Mouse (Mus musculus) c-Kit-negative CD71-positive TER-119-positive erythroid progenitor cells, embryonic 14.5 days (primary cell): Measurements from ENCODE around the gene Clns1a.

ENCODE experiments used
- DNase-seq: peaks from one replicate; pipeline ENCODE4 v3.0.0-alpha.2; 2013; ENCODE audit warnings: low read depth, low spot score

The Clns1a gene

GRCm38 (mm10) chr7:97696506-97697254, at the start of gene Clns1a:
Gene Clns1a (plus strand): TSS chr7:97696634.
- DNase-seq, result peak; percentile 75

DNA sequence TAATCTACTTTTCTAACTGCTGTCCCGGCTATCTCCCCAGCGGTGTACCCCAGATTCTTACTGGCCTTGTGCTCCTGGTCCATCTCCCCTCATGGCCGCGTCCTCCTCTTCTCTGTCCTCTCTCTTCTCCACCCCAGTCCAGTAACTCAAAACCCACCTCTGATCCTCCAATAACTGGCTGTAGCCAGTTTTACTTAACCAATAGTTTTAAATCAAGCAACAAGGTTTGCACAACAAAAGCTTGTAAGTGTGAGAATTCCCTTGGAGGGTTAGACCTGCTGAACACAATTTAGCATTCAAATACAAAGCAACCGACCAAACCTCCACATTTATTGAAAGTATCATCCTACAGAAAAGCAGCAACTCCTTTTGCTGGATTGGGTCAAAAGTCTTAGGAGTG, 48.8 kb upstream of the Clns1a start:
- no peak for DNase-seq

GRCm38 (mm10) chr7:97650729-97651128, 45.7 kb upstream of the Clns1a start:
- DNase-seq, result no peak

GRCm38 (mm10) chr7:97656144-97656543, 40.3 kb upstream of the Clns1a start:
- DNase-seq, result no peak

DNA sequence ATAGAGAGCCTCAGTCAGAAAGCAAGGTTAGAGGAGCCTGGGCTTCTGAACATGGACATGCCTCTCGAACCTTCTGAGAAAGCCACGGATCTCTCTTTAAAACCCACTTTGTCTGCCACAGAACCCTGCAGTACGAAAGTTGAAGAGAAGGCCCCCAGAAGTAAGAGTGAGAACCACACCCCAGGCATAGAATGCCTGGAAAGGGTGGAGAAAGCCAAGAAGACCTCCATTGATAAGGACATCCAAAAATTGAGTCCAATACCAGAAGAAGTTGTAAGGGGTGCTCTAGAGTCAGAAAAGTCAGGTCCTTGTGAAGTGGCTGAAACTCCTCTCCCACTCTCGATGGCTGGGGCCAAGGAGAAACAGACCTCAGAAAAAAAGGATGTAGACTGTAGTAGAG, 34.8 kb upstream of the Clns1a start:
- DNase-seq, result no peak

DNA sequence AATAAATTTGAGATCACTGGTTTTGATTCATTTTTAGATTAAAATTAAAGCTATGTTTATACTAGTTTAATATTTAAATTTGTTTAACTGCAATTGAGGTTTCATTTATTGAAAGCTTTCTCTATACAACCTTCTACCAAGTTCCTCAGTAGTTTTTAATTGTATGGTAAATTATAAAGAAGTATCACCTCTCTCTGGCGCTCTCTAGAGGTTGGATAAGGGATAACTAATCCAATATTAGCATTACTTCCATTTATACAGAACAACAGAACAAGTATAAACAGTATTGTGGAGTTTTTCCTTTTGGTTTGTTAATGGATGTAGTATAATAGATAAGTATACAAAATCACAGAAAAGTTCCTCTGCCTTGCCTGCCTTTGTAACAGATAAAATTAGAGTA, 17.2 kb upstream of the Clns1a start:
- DNase-seq, result no peak

- no peak for DNase-seq
These were observed 8.6 kb upstream of the Clns1a start for GRCm38 (mm10) chr7:97687831-97688230.

DNA sequence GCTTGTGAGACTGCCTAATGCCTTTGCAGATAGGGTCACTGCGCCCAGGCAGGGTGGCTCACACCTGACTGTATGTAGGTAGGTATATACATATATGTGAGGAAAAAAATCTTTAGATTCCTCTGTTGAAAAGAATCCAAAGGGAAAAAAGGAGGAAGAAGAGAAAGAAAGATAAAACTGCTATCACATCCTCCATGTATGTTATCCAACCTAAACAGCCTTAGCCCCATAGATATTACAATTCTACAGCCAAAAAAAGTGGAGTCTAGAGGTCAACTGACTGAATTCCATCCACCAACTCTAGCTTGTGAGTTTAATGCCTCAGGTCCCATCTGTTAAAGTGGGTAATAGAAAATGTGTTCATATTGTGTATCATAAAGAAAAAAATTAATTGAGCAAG, 993 bp upstream of the Clns1a start:
- no peak for DNase-seq

DNA sequence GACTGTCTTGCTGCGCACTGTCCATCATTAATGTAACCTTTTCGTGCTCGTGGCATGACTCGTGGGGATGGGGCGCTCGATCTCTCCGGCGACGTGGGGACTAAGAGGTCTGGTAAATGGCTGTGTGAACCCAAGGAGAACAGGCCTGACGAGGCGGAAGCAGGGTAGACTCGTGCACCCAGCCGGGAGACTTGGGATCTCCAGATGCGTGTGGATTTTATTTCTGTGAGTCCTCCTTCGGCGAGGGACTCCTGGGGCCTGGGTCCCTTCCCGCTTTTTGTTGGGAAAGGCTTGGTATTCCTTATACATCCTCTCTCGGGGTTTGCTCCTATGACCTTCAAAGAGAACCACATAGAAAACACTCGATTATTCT, 315 bp upstream of the Clns1a start:
- no peak for DNase-seq

GRCm38 (mm10) chr7:97700173-97700572, 3.7 kb downstream of the Clns1a start:
- no peak for DNase-seq

DNA sequence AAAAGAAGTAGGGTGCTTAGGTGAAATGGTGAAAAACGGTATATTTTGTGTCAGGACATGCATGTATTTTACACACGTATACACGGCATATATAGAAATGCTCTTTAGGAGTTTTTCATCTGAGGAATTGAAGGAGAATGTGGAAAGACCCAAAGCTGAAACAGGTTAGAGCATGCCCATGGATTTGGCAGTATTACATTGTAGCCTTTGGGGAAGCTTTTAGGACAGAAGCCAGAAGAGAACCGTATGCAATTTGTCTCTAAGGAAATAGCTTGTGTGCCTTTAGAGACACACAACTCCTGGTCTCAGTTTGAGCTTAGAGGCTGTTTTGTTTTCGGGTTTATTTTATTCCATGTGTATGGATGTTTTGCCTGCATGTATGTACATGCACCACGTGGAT, 4.7 kb downstream of the Clns1a start:
- no peak for DNase-seq

DNA sequence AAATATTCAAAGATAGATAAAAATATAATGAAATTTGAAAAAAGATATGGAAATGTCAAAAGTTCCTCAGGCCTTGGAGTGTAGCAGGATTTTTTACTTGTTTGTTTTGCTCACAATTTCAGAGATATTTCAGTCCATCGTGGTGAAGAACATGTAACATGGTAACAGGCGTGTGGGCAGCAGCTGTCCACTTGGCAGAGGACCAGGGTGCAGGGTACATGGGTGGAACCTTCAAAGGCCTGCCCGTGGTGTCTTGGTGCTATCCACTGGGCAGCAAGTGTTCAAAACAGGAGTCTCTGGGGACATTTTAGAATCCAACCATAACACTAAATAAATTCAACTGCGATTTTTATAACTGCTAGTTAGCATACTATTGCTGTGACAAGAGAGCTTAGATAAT, 10.7 kb downstream of the Clns1a start:
- DNase-seq, result no peak

DNA sequence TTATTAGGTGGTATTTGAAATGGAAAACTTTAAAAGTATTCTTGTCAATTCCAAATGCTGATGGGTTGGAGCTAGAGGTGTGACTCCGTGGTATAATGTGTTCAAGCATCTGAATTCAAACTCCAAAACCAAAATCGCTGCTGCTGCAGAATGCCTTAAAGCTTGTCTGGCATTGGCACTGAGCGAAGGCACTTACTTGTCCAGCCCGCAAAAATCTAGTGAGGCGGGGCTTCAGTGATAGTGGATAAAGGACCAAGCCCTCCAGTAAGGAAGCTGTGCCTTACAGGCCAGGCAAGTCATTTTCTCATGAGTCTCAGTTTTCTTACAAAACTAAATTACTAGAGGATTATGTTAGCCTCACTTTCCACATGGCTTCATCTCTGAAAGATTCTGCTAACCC, 11.4 kb downstream of the Clns1a start:
- no peak for DNase-seq

- DNase-seq, result no peak
These were observed 12.8 kb downstream of the Clns1a start for GRCm38 (mm10) chr7:97709204-97709603.

DNA sequence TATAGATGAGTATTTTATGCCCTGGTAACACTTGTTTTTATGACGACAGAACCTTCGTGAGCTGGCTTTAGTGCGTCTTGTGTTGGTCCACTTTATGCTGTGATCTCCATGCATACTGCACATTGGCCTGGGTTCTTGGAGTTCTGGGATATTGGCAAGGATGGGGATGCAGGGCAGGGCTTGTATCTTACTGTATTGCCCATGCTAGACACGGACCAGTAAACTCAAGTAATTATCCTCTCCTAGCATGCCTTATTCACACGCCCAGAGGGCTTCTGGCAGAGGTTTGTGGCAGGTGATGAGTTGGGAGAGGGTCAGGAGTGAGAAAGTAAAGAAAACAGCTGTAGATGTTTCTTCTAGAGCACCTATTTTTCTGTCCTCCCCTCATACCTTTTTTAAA, 18.2 kb downstream of the Clns1a start:
- DNase-seq, result no peak

- no peak for DNase-seq
These were observed 20.9 kb downstream of the Clns1a start for GRCm38 (mm10) chr7:97717326-97717725.

GRCm38 (mm10) chr7:97719078-97719477, 22.6 kb downstream of the Clns1a start:
- no peak for DNase-seq

- no peak for DNase-seq
These were observed 23.7 kb downstream of the Clns1a start for GRCm38 (mm10) chr7:97720109-97720508.

- DNase-seq, result no peak
These were observed 26.0 kb downstream of the Clns1a start for GRCm38 (mm10) chr7:97722278-97722918.

- DNase-seq, result no peak
These were observed 27.5 kb downstream of the Clns1a start for GRCm38 (mm10) chr7:97723646-97724538.

DNA sequence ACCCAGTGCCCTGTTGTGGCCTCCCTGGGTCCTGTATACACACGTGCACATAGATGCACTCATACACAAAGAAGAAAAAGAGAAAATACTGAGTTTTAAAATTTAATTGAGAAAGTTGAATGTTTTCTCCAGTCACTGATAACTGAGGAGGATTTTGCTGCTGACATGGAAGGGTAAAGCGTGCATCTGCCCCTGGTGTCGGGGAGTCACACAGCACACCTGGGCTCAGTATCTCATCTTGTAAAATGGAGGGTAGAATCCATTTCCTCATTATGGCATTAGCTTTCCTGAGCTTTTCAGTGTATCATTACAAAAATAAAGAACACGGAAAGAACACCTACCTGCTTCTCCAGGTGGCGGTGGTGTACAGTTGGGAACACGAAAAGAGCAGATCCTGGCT, 29.0 kb downstream of the Clns1a start:
- DNase-seq, result no peak

- no peak for DNase-seq
These were observed 29.6 kb downstream of the Clns1a start for GRCm38 (mm10) chr7:97726080-97726479.
